Mouse (Mus musculus): ENCODE results near the gene Rhebl1.
A peak's percentile ranks its signal among the peaks of the same experiment; 100 is the strongest.
"Not testable (repeated sequence)": the region's sequence is repeated elsewhere in the genome, so short reads cannot be mapped to it uniquely, and the experiment has no call there.

Gene Rhebl1

DNA sequence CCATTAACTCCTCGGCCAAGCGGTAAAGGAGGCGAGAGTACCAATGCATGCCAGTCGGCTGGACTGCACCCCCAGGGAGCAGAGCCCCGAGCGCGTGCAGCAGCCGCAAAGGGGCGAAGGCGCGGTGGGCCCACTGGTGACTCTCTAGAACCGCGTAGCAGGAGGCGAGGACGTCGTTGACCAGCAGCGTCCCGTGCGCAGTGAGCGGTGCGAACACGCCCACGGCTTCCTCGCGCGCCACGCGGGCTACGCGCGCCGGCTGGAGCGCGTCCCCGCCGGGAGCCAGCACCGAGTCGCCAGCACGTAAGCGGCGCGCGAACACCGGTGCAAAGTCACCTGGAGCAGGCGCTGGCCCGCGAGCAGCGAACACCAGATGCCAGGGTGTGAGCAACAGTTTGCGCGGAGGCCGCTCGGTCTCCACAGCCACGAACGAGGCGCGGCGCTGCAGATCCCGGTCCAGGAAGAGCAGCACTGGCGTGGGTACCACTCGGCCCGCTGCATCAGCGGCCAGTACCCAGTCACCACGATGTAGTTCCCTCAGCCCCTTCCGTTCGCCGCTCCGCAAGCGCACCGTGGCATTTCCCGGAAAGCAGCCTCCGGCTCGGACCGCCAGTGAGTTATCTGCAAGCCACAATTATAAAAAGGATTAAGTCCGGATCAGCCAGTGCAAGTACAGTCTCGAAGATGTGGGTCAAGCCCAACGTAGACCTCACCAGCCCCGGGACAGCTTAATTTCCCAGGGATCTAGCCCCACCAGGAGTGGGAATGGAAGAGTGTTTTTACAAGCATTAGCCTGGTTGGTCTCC is at the start of gene Rhebl1:
Gene Rhebl1 (minus strand): TSS at position 601 of the 806 bp plus-strand sequence.
- DNase-seq (ENCODE audit: low spot score): peak; percentile 38

DNA sequence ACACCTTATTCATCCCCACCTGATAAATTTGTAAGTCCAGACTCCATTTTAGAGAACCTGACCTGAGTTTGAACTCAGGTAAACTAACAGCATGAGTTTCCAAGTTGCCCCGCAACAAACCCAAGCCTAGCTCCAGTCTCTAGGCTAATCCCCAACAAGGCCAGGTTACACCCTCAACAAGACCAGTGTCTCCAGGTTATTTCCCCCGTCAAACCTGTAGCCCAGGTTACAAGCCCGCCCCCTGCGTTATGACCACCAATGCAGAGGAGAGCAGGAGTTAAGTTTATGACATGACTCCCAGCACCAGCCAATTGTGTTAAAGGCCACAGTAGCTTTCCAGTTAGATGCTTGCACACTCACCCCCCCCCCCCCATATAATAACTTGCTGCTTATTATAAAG is 48.8 kb upstream of the Rhebl1 start:
- DNase-seq (ENCODE audit: low spot score): no peak

DNA sequence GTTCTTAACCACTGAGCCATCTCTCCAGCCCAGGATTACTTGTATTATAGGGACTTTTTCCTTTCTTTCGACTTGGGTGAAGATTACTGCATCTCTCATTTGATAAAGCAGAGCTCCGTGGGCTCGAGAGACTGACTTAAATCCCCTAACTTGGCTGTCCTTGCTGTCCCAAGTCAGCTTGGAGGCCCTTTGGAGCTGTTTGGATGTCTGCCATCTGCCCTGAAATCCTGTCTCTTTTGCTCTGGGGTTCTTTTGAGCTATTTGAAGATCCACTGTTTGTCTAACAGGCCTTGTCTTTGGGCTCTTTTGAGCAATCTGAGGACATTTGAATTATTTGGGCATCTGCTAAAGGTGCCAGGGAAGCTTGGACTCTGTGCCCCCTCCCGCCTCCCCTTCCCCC is 47.7 kb upstream of the Rhebl1 start:
- DNase-seq (ENCODE audit: low spot score): no peak

DNA sequence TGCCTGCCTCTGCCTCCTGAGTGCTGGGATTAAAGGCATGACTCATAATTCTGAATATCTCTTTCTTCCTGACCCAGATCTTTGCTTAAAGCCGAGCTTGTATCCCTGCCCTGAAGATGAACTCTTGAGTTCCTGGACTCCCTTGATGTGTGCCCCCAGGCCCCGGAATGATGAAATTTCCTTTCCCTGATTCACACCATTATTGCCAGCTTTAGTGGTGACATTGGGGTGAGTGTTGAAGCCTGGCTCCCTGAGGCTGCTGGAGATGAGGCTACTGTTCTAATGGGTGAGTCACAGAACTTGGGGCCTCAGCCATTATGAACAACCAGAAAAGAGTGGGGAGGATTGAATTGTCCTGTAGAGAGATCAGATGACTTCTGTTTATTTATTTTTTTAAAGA is 47.2 kb upstream of the Rhebl1 start:
- no peak for DNase-seq (ENCODE audit: low spot score)

DNA sequence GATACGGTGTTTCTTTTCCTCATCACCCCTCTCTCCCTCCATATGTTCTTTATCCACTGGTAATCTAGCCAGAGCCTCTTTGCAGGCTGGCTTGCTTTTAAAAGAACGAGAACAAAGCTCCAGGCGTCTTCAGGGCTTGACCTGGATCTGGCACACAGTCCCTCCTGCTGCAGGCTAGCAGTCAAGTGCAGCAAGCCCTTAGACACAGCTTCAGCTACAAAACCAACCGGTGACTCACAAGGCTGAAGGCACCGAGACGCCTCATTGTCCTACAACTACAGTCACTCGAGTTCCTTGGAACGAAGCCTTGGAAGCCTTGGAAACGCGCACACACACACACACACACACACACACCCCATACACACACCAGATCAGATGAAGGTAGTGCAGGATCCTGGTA is 46.5 kb upstream of the Rhebl1 start:
- DNase-seq (ENCODE audit: low spot score): no peak

DNA sequence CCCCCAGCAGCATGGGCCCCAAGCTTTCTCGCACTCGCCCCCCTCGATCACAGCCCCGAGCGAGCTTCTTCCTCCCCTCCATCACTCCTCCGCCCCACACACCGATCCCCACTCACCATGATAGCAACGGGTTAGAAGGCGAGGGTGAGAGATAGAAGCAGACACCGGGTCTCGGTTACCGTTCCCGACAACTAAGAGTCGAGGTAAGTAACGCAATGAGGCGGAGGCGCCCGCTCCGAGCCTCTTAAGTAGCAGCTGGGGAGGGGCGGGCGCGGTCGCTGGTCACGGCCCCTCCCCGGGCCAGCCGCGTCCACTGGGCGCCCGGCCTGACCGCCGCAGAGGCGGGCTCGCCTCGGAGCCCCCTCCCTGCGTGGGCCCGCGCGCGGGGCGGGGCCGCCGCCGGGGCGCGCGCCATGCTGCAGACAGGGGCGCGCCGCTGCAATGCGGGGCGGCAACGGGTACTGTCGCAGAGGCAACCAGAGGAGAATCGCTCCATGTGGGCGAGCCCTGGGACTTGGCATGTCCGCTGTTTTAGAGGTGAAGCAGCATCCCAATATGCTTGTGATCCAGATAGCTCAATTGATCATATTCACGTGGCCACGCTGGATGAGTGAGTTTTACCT is 40.0 kb upstream of the Rhebl1 start, which contains the start of gene Tuba1b:
Gene Tuba1b (minus strand): TSS at position 349 of the 623 bp plus-strand sequence.
- DNase-seq (ENCODE audit: low spot score): peak; percentile 95

DNA sequence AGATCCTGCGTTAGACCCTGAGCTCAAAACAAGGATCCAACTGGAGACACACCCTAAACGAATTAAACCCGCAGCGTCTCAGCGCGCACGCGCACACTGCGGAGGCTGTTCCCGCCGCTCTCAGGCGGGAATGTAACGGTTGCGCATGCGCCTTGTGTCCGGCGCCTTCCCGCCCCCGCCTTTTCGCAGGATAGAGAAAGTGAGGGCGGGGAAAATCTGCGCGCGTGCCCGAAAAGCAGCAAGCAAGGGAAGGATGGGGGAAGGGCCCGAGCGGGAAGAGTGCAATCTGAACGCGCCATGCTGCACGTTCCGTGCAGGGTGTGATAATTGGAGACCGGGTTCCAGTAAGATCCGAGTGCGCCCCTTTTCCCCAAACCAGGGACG is 39.5 kb upstream of the Rhebl1 start:
- DNase-seq (ENCODE audit: low spot score): peak; percentile 95

DNA sequence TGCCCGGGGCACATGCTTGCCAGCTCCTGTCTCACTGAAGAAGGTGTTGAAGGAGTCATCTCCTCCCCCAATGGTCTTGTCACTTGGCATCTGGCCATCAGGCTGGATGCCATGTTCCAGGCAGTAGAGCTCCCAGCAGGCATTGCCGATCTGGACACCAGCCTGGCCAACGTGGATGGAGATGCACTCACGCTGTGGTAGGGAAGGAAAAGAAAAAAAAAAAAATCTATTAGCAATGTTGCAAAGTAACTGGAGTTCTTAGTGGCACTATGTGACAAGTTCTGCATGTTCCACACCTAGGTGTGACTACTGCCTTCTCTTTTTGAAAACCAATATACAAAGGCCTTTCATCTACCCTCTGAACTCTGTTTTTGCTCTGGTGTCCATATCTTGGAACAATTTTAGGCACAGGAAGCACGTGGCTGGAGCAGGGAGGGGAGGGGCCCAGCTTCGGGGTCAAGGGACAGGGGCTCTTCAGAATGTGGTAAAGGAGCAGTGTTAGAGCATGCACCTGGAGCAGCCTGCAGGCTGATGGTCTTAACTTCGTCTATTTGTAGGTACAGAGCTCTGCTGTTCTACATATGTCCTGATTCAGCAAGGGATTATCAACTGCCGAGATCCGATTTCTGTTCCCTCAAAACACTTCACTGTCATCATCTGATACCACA is 38.8 kb upstream of the Rhebl1 start:
- not testable (repeated sequence) for DNase-seq (ENCODE audit: low spot score)

DNA sequence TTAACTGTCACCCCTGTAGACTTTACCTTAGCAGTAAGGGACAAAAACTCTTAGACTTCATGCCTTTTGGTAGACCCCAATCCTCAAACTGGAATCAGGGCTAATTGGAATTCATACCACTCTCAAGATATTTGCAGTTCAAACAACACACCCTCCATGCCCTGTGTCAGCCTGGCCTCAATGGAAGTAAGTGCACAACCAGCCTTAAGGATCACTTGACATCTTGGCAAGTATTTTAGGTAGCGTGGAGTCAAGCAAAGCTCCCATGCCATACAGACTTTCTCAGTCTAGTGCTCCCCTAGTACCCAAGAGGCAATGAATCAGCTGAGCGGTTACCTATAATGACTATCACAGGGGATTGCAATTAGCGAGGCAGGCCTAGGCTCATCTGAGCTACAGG is 36.7 kb upstream of the Rhebl1 start:
- no peak for DNase-seq (ENCODE audit: low spot score)

DNA sequence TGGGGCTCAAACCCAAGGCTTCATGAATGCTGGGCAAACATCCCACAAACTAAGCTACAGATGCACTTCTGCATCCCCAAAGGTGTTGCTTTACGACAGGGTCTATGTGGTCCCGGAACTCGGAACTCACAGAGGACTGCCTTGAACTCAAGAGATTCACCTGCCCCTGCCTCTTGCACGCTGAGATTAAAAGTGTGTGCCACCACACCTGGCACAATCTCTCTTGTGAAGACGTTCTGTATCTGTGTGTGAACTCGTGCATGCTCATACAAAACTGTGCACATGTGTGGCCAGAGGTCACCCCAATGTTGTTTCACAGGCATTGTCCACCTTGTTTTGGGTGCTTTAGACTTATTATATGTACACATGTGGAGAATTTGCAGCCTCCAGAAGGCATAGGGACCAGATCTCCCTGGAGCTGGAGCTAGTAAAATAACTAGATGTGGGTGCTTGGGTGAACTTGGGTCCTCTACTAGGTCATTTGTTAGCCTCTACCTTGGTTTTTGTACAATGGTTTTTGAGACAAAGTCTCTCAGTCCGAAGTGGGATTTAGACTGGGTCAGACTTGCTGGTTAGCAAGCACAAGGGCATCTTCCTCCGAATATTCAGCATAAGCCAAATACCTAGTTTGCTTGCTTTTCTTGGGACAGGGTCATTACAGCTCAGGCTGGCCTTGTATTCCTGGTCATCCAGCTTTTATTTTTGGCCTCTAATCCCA is 35.8 kb upstream of the Rhebl1 start:
- DNase-seq (ENCODE audit: low spot score): no peak

DNA sequence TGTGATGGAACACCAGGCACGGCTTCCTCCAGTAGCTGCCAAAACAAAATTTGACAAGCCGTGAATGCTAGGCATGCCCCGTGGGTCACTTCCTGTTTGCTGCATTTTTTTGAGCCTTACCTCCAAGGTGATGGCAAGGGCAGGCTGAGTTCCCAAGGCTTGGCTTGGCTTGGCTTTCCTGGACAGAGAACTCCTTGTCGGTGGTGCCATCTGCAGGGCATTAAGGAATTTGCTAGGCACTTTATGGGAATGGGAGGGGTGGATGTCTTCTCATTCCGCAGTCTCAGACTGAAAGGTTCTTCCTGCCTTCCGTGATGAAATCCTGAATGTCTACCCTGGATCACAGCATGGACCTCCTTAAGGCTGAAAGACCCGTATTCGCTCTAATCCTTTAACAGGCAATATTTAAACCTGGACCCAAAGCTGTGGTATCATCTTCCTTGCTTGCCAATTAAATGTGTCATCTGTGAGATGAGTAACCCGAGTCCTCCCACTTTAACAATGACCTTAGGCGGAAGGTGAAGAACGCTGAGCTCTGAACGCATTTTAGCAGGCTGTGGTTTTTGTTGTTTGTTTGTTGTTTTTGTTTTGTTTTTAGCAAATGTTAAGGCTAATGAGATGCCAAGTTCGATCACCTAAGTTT is 34.4 kb upstream of the Rhebl1 start:
- DNase-seq (ENCODE audit: low spot score): peak; percentile 65

DNA sequence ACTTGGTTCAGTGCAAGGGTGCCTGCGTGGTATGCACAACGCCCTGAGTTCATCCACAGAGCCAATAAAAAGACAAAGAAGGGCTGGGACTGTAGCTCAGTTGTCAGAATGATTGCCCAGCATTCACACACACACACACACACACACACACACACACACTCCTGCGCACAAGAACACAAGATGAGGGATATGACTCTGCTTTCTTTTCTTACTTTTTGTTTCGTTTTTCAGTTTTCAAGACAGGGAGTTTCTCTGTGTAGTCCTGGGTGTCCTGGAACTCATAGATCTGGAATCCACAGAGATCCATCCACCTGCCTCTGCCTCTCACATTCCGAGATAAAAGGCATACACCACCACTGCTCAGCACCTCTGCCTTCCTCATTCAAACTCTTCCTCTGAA is 33.2 kb upstream of the Rhebl1 start:
- DNase-seq (ENCODE audit: low spot score): no peak

DNA sequence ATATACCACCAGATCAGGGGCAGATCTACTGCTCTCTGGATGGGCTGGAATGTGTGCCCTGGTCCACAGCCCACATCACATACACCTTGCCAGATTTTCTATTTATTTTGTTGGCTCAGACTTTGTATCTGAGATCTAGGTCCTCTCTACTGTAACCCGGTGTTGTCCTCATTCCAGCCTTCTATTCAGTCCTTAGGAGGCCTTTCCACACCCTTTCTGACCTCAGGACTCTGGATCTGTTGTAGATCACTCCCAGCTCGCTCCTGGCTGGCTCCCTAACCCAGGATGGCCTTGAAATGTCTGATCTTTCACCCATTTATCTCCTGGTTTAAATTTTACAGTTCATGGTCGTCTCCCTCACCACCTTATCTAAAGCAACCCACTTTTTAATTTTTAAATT is 30.3 kb upstream of the Rhebl1 start:
- no peak for DNase-seq (ENCODE audit: low spot score)

DNA sequence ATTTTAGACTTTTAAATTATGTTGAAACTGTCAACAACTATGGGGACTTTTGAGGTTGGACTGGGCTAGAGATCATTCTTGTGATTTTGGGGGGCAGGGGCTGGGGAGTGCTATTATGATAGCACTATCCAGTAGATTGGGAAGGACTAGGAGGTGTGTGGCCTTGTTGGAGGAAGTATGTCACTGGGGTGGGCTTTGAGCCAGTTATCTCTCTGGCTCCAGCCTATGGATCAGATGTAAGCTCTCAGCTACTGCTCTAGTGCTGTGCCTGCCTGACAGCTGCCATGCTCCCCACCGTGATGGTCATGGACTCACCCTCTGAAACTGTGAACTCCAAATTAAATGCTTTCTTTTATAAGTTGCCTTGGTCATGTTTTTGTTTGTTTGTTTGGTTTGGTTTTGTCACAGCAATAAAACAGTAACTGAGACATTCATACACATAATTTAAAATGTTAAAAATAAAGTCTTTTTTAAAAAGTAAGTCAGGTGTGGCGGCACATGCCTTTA is 28.7 kb upstream of the Rhebl1 start:
- DNase-seq (ENCODE audit: low spot score): no peak

DNA sequence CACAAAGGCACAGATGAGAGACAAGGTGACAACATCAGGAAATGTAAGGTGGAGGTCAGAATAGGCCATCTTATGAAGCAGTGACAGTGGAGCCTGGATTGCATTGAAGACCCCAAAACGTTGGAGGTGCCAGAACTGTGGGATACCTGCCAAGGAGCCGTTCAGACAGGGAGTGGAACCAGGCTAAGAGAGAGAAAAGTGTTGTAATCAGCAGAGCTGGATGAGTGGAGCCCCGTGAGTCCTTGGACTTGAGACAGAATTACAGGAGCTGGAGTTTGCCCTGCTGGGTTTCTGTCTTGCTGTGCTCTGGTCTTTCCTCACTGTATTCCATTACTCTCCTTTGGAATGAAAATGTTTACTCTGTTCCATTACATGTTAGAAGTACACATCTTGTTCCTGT is 28.2 kb upstream of the Rhebl1 start:
- DNase-seq (ENCODE audit: low spot score): no peak

DNA sequence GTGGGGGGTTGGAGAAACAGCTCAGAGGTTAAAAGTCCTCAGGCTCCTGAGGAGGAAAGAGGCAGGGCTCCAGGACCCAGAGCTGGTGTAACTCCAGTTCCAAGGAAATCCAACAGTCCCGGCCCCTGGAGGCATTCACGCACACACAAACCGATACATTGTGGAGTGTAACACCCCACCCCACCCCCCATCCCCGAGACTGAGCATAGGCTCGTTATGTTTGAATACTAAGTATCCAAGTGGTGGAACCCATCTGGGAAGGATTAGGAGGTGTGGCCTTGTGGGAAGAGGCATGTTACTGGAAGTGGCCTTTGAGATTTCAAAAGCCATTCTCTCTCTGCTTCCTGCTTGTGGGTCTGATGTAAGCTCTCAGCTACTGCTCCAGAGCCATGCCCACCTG is 27.2 kb upstream of the Rhebl1 start:
- DNase-seq (ENCODE audit: low spot score): no peak

DNA sequence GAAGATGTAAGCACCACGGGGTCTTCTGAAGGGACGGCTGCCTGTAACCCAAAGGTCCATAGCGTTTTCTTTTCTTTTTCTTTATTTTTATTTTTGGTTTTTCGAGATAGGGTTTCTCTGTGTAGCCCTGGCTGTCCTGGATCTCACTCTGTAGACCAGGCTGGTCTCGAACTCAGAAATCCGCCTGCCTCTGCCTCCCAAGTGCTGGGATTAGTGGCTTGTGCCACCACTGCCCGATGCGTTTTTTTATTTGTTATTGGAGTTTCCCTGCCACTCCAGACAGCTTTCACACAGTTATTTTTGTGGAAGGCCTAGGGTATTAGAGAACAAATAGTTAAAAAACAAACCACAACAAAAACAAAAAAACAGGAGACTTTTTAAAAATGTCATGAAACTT is 24.2 kb upstream of the Rhebl1 start:
- not testable (repeated sequence) for DNase-seq (ENCODE audit: low spot score)

DNA sequence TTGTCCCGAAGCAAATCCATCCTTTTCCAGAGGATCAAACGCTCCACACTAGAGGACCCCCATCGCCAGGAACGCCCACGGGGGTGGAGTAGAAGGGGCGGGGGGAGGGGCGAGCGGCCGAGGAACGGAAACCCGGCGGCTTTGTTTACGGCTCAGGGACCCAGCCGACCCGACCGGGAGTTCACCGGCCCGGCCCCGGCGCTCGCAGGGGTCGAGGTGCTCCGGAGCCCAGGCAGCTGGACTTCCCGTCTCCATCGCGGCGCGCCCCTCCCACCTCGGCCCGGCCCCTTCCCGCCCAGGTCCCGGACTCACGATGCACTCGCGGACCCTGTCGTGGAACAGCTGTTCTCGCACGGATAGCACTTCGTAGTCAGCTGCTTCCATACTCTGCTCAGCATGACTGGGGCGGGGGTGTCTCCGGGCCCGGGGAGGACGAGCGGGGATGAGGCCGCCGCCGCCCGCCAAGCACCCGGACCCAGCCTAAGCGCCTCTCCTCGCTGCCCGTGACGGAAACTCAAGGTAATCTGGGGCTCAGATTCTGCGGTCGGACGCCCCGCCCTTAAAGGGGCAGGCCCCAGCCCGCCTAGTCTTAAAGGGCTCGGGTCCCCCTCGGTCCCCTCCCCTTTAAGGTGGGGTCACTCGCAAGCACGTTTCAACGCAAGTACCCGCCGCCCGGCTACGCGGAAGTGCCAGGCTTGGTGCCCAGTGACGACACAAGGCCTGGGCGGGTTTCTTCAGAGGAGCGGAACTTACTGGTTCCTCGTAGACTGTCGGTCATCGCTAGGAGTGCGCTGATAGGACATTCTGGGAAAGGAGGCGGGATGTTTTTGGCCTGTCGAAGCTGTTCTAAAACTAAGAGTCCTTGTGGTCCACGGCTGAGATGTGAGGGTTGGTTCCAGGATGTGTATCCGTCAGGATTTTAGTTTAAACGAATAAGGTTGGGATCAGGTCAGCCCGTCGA is 23.5 kb upstream of the Rhebl1 start, which contains the start of gene Lmbr1l:
Gene Lmbr1l (minus strand): TSS at position 694 of the 961 bp plus-strand sequence.
- DNase-seq (ENCODE audit: low spot score): peak; percentile 99

DNA sequence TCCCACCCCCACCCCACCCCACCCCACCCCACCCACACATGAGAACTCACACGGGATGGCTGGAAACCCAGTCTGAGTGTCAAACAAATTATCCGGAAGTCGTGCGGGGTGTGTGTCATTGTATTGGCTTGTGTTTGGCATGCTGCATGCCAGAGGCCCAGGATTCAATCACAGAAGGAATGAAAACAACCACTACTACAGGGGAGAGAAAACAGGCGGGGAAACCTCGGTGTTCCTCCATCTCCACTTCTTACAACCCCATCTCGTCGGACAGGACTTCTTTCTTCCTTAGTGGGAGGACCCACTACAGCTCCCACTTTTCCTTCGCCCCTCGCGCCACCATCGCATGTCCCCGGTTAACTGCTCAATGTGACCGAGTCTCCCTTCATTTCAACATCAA is 22.8 kb upstream of the Rhebl1 start:
- DNase-seq (ENCODE audit: low spot score): no peak

DNA sequence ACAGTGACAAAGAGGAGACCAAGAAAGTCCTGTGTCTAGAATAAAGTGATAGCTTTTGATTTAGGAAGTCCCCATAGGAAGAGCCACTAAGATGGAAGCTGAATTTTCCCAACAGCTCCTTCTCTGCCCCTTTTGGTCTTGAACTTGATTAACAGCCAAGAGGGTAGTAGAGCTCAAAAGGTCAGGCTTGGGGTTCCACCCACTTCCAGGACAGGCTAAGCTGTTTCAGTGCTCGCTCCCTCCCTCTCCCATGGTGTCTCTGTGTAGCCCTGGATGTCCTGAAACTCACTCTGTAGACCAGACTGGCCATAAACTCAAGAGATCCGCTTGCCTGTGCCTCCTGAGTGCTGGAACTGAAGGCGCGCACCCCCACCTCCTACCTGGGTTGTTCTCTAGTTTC is 21.7 kb upstream of the Rhebl1 start:
- DNase-seq (ENCODE audit: low spot score): no peak

DNA sequence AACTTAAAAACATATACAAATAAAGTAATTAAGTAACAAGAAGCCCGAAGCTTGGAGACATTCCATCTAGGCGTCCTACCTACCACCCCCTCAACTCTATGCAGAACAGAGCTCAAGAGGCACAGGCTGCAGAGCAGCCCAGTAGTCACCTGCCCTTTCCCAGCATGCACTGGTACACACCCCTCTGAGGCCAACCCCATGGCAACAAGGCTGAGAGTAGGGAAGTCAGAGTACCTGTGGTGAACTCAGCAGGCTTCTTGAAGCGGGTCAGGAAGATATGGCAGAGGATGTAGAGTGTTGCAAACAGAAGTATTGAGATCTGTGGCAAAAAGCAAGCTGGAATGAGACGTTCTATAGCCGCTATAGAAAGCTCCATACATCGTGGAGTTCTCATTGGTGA is 20.6 kb upstream of the Rhebl1 start:
- DNase-seq (ENCODE audit: low spot score): no peak

Measured in ovary, postnatal 36 days (tissue).